Mouse (Mus musculus) stomach, embryonic 16.5 days (tissue): ENCODE data around the gene C2cd3. TPM values are rescaled to one million over a fixed set of nuclear protein-coding genes. Genes with fewer than 3 reads are reported as not detected.

Source experiments
- ATAC-seq: fragments of 200-750 bp; cut with Nextera tagmentation; 2 replicates; pipeline ENCODE4 v1.8.0; 2017; ENCODE audit warnings: moderate number of reproducible peaks, moderate TSS enrichment; ENCODE audit not compliant: insufficient read depth, low FRiP score
- H3K27ac ChIP-seq: fragments of 300-500 bp; sonication (generic); 2 replicates; pipeline ENCODE4 v1.5.1; 2014; ENCODE audit warnings: low read length
- H3K27me3 ChIP-seq: fragments of 300-500 bp; sonication (generic); 2 replicates; pipeline ENCODE4 v1.6.1; 2014; ENCODE audit warnings: low read length, control low read depth, mixed read lengths; ENCODE audit not compliant: control insufficient read depth, insufficient read depth
- H3K36me3 ChIP-seq: fragments of 300-500 bp; sonication (generic); 2 replicates; pipeline ENCODE4 v1.6.1; 2014; ENCODE audit warnings: low read length; ENCODE audit not compliant: control insufficient read depth, insufficient read depth
- H3K4me1 ChIP-seq: fragments of 300-500 bp; sonication (generic); 2 replicates; pipeline ENCODE4 v1.6.1; 2014; ENCODE audit warnings: low read length, control low read depth, mixed read lengths; ENCODE audit not compliant: control insufficient read depth, insufficient read depth
- H3K4me2 ChIP-seq: fragments of 300-500 bp; sonication (generic); 2 replicates; pipeline ENCODE4 v1.6.1; 2014; ENCODE audit warnings: low read depth, low read length, mixed read lengths
- H3K4me3 ChIP-seq: fragments of 300-500 bp; sonication (generic); replicated peaks from 2 replicates; pipeline ENCODE4 v1.5.1; 2014; ENCODE audit warnings: mild to moderate bottlenecking, low read length
- H3K9ac ChIP-seq: fragments of 300-500 bp; sonication (generic); 2 replicates; pipeline ENCODE4 v1.6.1; 2014; ENCODE audit warnings: low read length
- H3K9me3 ChIP-seq: fragments of 300-500 bp; sonication (generic); replicated peaks from 2 replicates; pipeline ENCODE4 v1.6.1; 2016; ENCODE audit warnings: low read length, control low read depth; ENCODE audit not compliant: control insufficient read depth
- WGBS: fragments of 180-500 bp; shearing (Covaris S2); extraction: QIAGEN DNeasy Blood & Tissue Kit; methylation state at CpG from one replicate; pipeline ENCODE4 v1.1.7; 2014; 5-methylcytosine and 5-hydroxymethylcytosine counted together
- polyA plus RNA-seq: library from polyadenylated mRNA; unstranded; fragments of >200 nt; fragmentation: Nextera tagmentation; extraction: Ambion mirVana; gene quantifications from 2 replicates; pipeline ENCODE4 v1.2.1, GENCODE M21; 2015

Gene C2cd3
- polyA plus RNA-seq, 1 experiment from 2014 or later = 19.6 TPM

GRCm38 (mm10) chr7:100390166-100390565, 18.1 kb downstream of the C2cd3 start:
- H3K36me3 ChIP-seq = 0 out of 2 replicates have a peak, but pooled peaks cover 8% of the 10 kb centered on the region
- no peaks in the 10 kb centered on the region for H3K9me3 ChIP-seq
- no peak overlapping the region for H3K27ac ChIP-seq
- no peaks in the 10 kb centered on the region for H3K4me1 ChIP-seq
- ATAC-seq = no peak
- no peak overlapping the region for H3K4me2 ChIP-seq
- WGBS = 81% methylated on average over 8 of the region's 8 CpGs
- no peak overlapping the region for H3K4me3 ChIP-seq
- H3K9ac ChIP-seq = no peak overlapping the region
- H3K27me3 ChIP-seq = no peaks in the 10 kb centered on the region

- no peak overlapping the region for H3K9ac ChIP-seq
- H3K4me3 ChIP-seq = no peak overlapping the region
- 0 out of 2 replicates have a peak, but pooled peaks cover 9% of the 10 kb centered on the region for H3K36me3 ChIP-seq
- H3K27ac ChIP-seq = no peak overlapping the region
- no peak for ATAC-seq
- no peaks in the 10 kb centered on the region for H3K27me3 ChIP-seq
- no peak overlapping the region for H3K4me2 ChIP-seq
- H3K9me3 ChIP-seq = no peaks in the 10 kb centered on the region
- H3K4me1 ChIP-seq = no peaks in the 10 kb centered on the region
- 80% methylated on average over 2 of the region's 2 CpGs for WGBS
Observed at GRCm38 (mm10) chr7:100392265-100392664, 20.2 kb downstream of the C2cd3 start.

- ATAC-seq = no peak
- Histone ChIP-seq H3K27me3 (no peaks in the 10 kb centered on the region), H3K36me3 (0 out of 2 replicates have a peak, but pooled peaks cover 4% of the 10 kb centered on the region), H3K4me3 (no peak overlapping the region), H3K4me2 (no peak overlapping the region), H3K4me1 (no peaks in the 10 kb centered on the region), H3K9ac (no peak overlapping the region), H3K27ac (no peak overlapping the region), H3K9me3 (no peaks in the 10 kb centered on the region)
- WGBS = 68% methylated on average over 8 of the region's 8 CpGs
Observed at GRCm38 (mm10) chr7:100399231-100399913, 27.3 kb downstream of the C2cd3 start.

GRCm38 (mm10) chr7:100400899-100401539, 29.0 kb downstream of the C2cd3 start:
- no peak overlapping the region for H3K9ac ChIP-seq
- H3K27me3 ChIP-seq = no peaks in the 10 kb centered on the region
- WGBS = 40% methylated on average over 4 of the region's 4 CpGs
- ATAC-seq = no peak
- H3K4me2 ChIP-seq = no peak overlapping the region
- no peaks in the 10 kb centered on the region for H3K9me3 ChIP-seq
- H3K4me3 ChIP-seq = no peak overlapping the region
- H3K36me3 ChIP-seq = no peaks in the 10 kb centered on the region
- H3K27ac ChIP-seq = no peak overlapping the region
- H3K4me1 ChIP-seq = no peaks in the 10 kb centered on the region

- no peak overlapping the region for H3K4me3 ChIP-seq
- no peak overlapping the region for H3K9ac ChIP-seq
- H3K27me3 ChIP-seq = no peaks in the 10 kb centered on the region
- no peaks in the 10 kb centered on the region for H3K4me1 ChIP-seq
- ATAC-seq = no peak
- no peak overlapping the region for H3K4me2 ChIP-seq
- no peak overlapping the region for H3K27ac ChIP-seq
- 76% methylated on average over 4 of the region's 4 CpGs for WGBS
- peaks cover 12% of the 10 kb centered on the region for H3K36me3 ChIP-seq
- H3K9me3 ChIP-seq = no peaks in the 10 kb centered on the region
Observed at GRCm38 (mm10) chr7:100402715-100403114, 30.7 kb downstream of the C2cd3 start.

GRCm38 (mm10) chr7:100407677-100408076, 35.6 kb downstream of the C2cd3 start:
- no peak overlapping the region for H3K4me2 ChIP-seq
- H3K27ac ChIP-seq = no peak overlapping the region
- no peaks in the 10 kb centered on the region for H3K9me3 ChIP-seq
- ATAC-seq = no peak
- H3K36me3 ChIP-seq = peaks cover 20% of the 10 kb centered on the region
- H3K9ac ChIP-seq = no peak overlapping the region
- H3K4me1 ChIP-seq = no peaks in the 10 kb centered on the region
- WGBS = 96% methylated on average over 5 of the region's 5 CpGs
- no peaks in the 10 kb centered on the region for H3K27me3 ChIP-seq
- H3K4me3 ChIP-seq = no peak overlapping the region

- no peak overlapping the region for H3K4me3 ChIP-seq
- no peak overlapping the region for H3K9ac ChIP-seq
- no peak overlapping the region for H3K4me2 ChIP-seq
- no peak for ATAC-seq
- WGBS = 83% methylated on average over 4 of the region's 4 CpGs
- no peaks in the 10 kb centered on the region for H3K4me1 ChIP-seq
- no peak overlapping the region for H3K27ac ChIP-seq
- H3K36me3 ChIP-seq = peaks cover 20% of the 10 kb centered on the region
- no peaks in the 10 kb centered on the region for H3K9me3 ChIP-seq
- H3K27me3 ChIP-seq = no peaks in the 10 kb centered on the region
Observed at GRCm38 (mm10) chr7:100408684-100409083, 36.7 kb downstream of the C2cd3 start.

- Histone ChIP-seq H3K9ac (no peak overlapping the region), H3K36me3 (peaks cover 17% of the 10 kb centered on the region), H3K9me3 (no peaks in the 10 kb centered on the region), H3K4me3 (no peak overlapping the region), H3K4me1 (no peaks in the 10 kb centered on the region), H3K4me2 (no peak overlapping the region), H3K27ac (no peak overlapping the region), H3K27me3 (no peaks in the 10 kb centered on the region)
- 85% methylated on average over 3 of the region's 3 CpGs for WGBS
- ATAC-seq = no peak
Observed at GRCm38 (mm10) chr7:100425795-100426194, 53.8 kb downstream of the C2cd3 start.

- Histone ChIP-seq H3K4me3 (no peak overlapping the region), H3K9ac (no peak overlapping the region), H3K9me3 (no peaks in the 10 kb centered on the region), H3K4me2 (no peak overlapping the region), H3K27me3 (no peaks in the 10 kb centered on the region), H3K36me3 (peaks cover 23% of the 10 kb centered on the region), H3K4me1 (no peaks in the 10 kb centered on the region), H3K27ac (no peak overlapping the region)
- ATAC-seq = no peak
- WGBS = 56% methylated on average over 3 of the region's 3 CpGs
Observed at GRCm38 (mm10) chr7:100429102-100429501, 57.1 kb downstream of the C2cd3 start.
